Mouse (Mus musculus) macrophage (primary cell): ENCODE data around the gene Grid1. TPM values are rescaled to one million over a fixed set of nuclear protein-coding genes. Genes with fewer than 3 reads are reported as not detected.

ENCODE experiments used
- H3K27ac ChIP-seq: fragments of 350-480 bp; formaldehyde crosslinking; 2 replicates; pipeline ENCODE4 v1.9.0; 2021
- H3K36me3 ChIP-seq: fragments of 350-480 bp; formaldehyde crosslinking; 2 replicates; pipeline ENCODE4 v1.9.0; 2021; ENCODE audit errors: inconsistent target
- H3K4me3 ChIP-seq: fragments of 350-480 bp; formaldehyde crosslinking; 2 replicates; pipeline ENCODE4 v1.9.0; 2021; ENCODE audit errors: inconsistent target
- H3K79me2 ChIP-seq: fragments of 350-480 bp; formaldehyde crosslinking; 2 replicates; pipeline ENCODE4 v1.9.0; 2021; ENCODE audit errors: inconsistent target
- WGBS: methylation state at CpG from one replicate; pipeline ENCODE4 v1.1.7; 2026; ENCODE audit warnings: inconsistent platforms; ENCODE audit not compliant: missing documents; 5-methylcytosine and 5-hydroxymethylcytosine counted together
- polyA plus RNA-seq: library from polyadenylated mRNA; stranded (reverse); fragments of 250-400 nt; gene quantifications from 3 replicates; pipeline ENCODE4 v1.2.4, GENCODE M21; 2018; ENCODE audit warnings: inconsistent platforms

The Grid1 gene
- polyA plus RNA-seq, 1 experiment from 2014 or later = not detected

- no peak overlapping the region for H3K27ac ChIP-seq
- H3K79me2 ChIP-seq = no peaks in the 10 kb centered on the region
- H3K36me3 ChIP-seq = no peaks in the 10 kb centered on the region
- 5% methylated on average over 69 of the region's 85 CpGs for WGBS
- H3K4me3 ChIP-seq = no peak overlapping the region
Observed at GRCm38 (mm10) chr14:34819121-34819918, 588 bp upstream of the Grid1 start.

- WGBS = 5% methylated on average over 9 of the region's 12 CpGs
- no peak overlapping the region for H3K27ac ChIP-seq
- H3K79me2 ChIP-seq = no peaks in the 10 kb centered on the region
- no peak overlapping the region for H3K4me3 ChIP-seq
- no peaks in the 10 kb centered on the region for H3K36me3 ChIP-seq
Observed at GRCm38 (mm10) chr14:34820653-34821005, 721 bp downstream of the Grid1 start.

- WGBS = 6% methylated on average over 26 of the region's 26 CpGs
- Histone ChIP-seq H3K79me2 (no peaks in the 10 kb centered on the region), H3K4me3 (no peak overlapping the region)
Observed at GRCm38 (mm10) chr14:34821131-34821790, 1.4 kb downstream of the Grid1 start.

GRCm38 (mm10) chr14:34823136-34823535, 3.2 kb downstream of the Grid1 start:
- Histone ChIP-seq H3K36me3 (no peaks in the 10 kb centered on the region), H3K27ac (no peak overlapping the region), H3K79me2 (no peaks in the 10 kb centered on the region), H3K4me3 (no peak overlapping the region)
- WGBS = 7% methylated on average over 17 of the region's 17 CpGs

More at GRCm38 (mm10) chr14:34821131-34821790, 1.4 kb downstream of the Grid1 start:
- no peaks in the 10 kb centered on the region for H3K36me3 ChIP-seq
- no peak overlapping the region for H3K27ac ChIP-seq

- Histone ChIP-seq H3K36me3 (no peaks in the 10 kb centered on the region), H3K27ac (no peak overlapping the region)
Observed at GRCm38 (mm10) chr14:34824186-34824585, 4.3 kb downstream of the Grid1 start.

GRCm38 (mm10) chr14:34825902-34826301, 6.0 kb downstream of the Grid1 start:
- Histone ChIP-seq H3K4me3 (no peak overlapping the region), H3K36me3 (no peaks in the 10 kb centered on the region), H3K79me2 (no peaks in the 10 kb centered on the region), H3K27ac (no peak overlapping the region)
- 68% methylated on average over 3 of the region's 3 CpGs for WGBS

More at GRCm38 (mm10) chr14:34824186-34824585, 4.3 kb downstream of the Grid1 start:
- Histone ChIP-seq H3K79me2 (no peaks in the 10 kb centered on the region), H3K4me3 (no peak overlapping the region)
- WGBS = 81% methylated on average over 3 of the region's 3 CpGs

GRCm38 (mm10) chr14:34829831-34830230, 9.9 kb downstream of the Grid1 start:
- Histone ChIP-seq H3K4me3 (no peak overlapping the region), H3K79me2 (no peaks in the 10 kb centered on the region), H3K36me3 (no peaks in the 10 kb centered on the region), H3K27ac (no peak overlapping the region)
- WGBS = 65% methylated on average over 6 of the region's 6 CpGs

GRCm38 (mm10) chr14:34837145-34837544, 17.2 kb downstream of the Grid1 start:
- Histone ChIP-seq H3K4me3 (no peak overlapping the region), H3K36me3 (no peaks in the 10 kb centered on the region), H3K27ac (no peak overlapping the region), H3K79me2 (no peaks in the 10 kb centered on the region)
- 76% methylated on average over 3 of the region's 3 CpGs for WGBS

GRCm38 (mm10) chr14:34838999-34839398, 19.1 kb downstream of the Grid1 start:
- Histone ChIP-seq H3K27ac (no peak overlapping the region), H3K79me2 (no peaks in the 10 kb centered on the region), H3K4me3 (no peak overlapping the region), H3K36me3 (no peaks in the 10 kb centered on the region)
- WGBS = 66% methylated on average over 6 of the region's 6 CpGs

GRCm38 (mm10) chr14:34839898-34840297, 20.0 kb downstream of the Grid1 start:
- WGBS = 86% methylated on average over 4 of the region's 4 CpGs
- Histone ChIP-seq H3K36me3 (no peaks in the 10 kb centered on the region), H3K4me3 (no peak overlapping the region), H3K27ac (no peak overlapping the region), H3K79me2 (no peaks in the 10 kb centered on the region)

GRCm38 (mm10) chr14:34843579-34843978, 23.7 kb downstream of the Grid1 start:
- 77% methylated on average over 5 of the region's 5 CpGs for WGBS
- no peak overlapping the region for H3K4me3 ChIP-seq

GRCm38 (mm10) chr14:34844166-34844565, 24.3 kb downstream of the Grid1 start:
- H3K36me3 ChIP-seq = no peaks in the 10 kb centered on the region
- H3K4me3 ChIP-seq = no peak overlapping the region
- H3K27ac ChIP-seq = no peak overlapping the region
- 100% methylated on average over 3 of the region's 3 CpGs for WGBS
- H3K79me2 ChIP-seq = no peaks in the 10 kb centered on the region

More at GRCm38 (mm10) chr14:34843579-34843978, 23.7 kb downstream of the Grid1 start:
- Histone ChIP-seq H3K79me2 (no peaks in the 10 kb centered on the region), H3K27ac (no peak overlapping the region), H3K36me3 (no peaks in the 10 kb centered on the region)

GRCm38 (mm10) chr14:34846799-34847198, 26.9 kb downstream of the Grid1 start:
- H3K27ac ChIP-seq = no peak overlapping the region
- H3K36me3 ChIP-seq = no peaks in the 10 kb centered on the region
- 70% methylated on average over 4 of the region's 4 CpGs for WGBS
- no peaks in the 10 kb centered on the region for H3K79me2 ChIP-seq
- H3K4me3 ChIP-seq = no peak overlapping the region

GRCm38 (mm10) chr14:34847625-34848024, 27.7 kb downstream of the Grid1 start:
- Histone ChIP-seq H3K27ac (no peak overlapping the region), H3K36me3 (no peaks in the 10 kb centered on the region), H3K4me3 (no peak overlapping the region), H3K79me2 (no peaks in the 10 kb centered on the region)
- WGBS = 93% methylated on average over 5 of the region's 5 CpGs
